Mouse (Mus musculus) heart, postnatal 0 days (tissue): ENCODE data around the gene Gpx4.

Experiments
- CTCF ChIP-seq: IDR thresholded peaks from 2 replicates; pipeline ENCODE4 v1.5.1; 2016; ENCODE audit warnings: antibody characterized with exemption, control low read depth, low read depth
- EP300 ChIP-seq: IDR thresholded peaks from 2 replicates; pipeline ENCODE4 v1.6.1; 2016; ENCODE audit warnings: antibody characterized with exemption, low read depth

DNA sequence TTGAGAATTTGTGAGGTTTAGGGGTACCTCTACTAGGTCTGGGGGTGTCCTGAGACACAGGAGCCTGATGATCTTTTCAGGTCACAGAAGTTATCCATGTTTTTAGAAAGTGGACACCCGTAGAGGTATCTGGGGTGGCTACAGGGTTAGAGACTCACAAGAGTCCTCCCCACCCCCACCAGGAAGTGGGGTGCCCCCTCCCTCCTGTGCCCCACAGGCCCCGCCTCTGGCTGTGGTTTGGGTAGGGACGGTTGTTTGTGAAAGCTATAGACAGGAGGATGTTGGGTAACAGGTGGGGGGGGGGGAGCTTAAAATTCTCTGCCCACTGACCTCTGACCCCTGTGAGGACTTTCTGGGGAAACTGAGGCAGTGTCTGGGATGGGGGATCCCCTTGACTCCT is 29.6 kb upstream of the Gpx4 start:
- TF ChIP-seq EP300 (no peak), CTCF (no peak)
